Mouse (Mus musculus): Measurements from ENCODE around the gene Tmc7.

Gene Tmc7

DNA sequence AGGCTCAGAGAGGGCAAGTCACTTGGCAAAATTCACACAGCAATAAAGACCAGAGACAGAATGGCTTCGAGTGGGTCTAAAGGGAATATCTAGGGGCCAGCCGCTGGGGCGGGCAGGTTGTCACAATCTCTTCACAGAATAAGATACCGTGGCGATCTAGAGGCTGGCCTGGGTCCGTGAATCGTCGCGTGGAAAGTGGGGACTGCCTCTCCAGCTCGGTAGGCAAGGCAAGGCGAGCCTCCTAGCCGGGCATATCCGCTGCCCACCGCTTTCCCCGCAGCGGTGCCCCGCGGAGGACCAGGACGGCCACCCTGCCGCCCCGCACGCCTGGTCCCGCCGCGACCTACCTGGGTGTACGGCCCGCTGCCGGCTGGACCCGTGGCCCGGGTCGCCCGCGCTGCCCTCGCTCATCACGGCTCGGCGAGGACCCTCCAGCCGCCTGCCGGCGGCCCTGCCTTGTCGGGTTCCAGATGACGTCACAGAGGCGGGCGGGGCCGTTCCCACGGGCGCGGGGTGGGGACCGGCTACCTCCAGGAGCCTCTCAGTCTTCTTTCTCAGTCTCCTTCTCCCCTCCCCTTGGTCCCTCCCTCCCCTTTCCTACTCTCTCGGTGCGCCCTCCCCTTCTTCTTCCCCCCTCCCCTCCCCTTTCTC, at the start of gene Tmc7:
Gene Tmc7, minus strand, starts transcription at position 480 of the 651 bp plus-strand sequence.
- peak; percentile 79 for DNase-seq

DNA sequence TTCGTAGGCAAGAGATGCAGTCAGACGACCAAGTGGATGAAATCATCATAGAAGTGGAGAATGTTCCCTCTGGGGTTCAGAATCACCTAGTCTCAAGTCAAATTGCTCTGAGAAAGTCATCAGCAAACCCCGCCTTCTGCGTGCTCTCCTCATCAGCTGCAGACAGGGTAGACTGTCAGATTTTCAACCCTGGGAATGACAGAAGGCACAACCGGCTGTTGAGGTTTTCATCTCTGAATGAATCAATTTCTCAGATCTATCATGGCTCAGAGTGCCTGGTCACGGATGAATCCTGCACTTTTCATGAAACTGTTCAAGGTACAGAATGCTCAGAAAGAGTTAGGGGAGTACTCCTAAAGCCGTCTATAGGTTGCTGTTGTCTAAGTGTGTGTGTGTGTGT, 49.4 kb upstream of the Tmc7 start:
- DNase-seq: no peak

DNA sequence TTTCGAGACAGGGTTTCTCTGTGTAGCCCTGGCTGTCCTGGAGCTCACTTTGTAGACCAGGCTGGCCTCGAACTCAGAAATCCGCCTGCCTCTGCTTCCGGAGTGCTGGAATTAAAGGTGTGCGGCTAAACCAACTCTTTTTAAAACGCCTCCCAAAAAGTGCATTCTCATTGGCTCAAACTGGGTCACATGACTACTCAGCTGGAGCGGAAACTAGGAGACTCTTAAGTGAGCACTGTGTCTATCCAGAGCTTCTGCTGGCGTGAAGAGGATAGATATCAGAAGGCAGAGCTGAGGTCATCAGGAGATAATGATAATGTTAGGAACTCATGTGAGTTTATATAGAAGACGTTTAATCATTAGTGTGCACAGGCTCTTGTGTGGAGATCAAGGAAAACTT, 48.6 kb upstream of the Tmc7 start:
- DNase-seq: no peak

DNA sequence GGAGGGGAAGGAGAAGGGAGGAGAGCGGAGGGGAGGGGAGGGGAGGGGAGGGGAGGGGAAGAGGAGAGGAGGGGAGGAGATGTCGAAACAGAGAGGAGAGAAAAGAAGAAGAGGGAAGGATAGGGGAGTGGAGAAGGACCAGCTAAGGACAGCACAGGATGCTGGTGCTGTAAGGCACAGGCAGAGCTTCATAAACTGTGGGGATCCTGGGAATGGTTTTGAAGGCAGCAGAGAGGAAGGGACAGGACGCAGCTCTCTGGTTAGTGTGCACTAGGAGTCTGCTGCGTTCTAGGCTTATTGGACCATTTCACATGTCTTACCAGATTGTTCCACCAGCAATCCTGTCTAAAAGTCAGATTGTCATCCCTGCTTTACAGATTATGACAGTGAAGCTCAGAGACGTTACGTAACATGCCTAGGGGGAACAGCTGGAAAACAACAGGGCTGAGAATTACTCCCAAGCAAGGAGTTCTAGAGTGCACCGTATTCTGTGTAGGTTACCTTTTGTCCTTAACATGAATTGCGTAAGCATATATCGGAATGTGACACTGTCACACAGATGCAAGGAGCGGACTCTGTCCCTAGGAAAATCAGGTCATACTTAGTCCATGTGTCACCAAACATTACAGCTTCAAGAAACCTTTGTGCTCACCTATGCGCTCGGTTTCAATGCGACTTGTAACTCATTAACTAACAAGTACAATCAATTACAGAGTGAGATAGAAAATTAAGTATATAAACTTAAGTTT, 43.2 kb upstream of the Tmc7 start:
- no peak for DNase-seq

DNA sequence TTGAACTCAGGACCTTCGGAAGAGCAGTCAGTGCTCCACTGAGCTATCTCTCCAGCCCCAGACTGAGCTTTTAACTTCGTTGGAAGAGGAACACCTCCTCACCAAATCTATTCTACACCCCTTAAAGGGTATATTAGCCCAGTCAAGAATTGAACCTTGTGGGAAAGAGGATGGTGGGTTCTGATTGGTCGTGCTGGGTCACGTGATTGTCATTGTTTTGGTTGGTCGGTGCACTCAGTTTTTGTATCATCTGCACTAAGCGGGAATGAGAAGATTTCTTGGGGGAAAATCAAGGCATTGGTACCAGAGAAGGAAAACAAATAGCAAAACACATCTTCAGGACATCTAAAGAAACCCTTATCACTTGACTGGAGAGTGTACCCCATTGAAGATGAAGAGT, 36.6 kb upstream of the Tmc7 start:
- no peak for DNase-seq

DNA sequence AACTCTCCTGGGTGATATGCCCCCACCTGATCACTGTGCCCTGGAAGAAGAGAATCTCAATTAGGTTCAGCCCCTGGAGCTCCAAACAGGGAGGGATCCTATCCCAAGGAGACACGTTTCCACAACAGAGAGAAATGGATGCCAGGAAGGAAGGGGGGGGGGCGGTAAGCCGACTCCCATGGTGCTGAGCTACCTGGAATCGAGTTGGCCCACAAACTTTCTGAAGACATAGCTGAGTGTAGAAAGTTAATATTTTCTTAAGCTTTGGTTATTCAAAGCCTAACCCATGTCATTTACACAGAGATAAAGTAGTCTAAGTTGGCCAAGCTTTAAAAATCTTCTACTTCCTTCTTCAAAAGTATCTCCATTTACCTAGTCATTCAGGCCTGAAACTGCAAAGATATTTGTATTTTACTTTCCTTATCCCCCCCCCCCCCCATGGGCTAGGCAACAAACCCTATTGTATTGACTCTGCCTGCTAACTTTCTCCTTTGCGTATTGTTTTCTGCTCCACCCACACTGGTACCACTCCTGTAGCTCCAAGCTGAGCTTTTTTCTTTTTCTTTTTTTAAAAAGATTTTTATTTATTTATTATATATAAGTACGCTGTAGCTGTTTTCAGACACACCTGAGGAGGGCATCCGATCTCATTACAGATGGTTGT, 35.8 kb upstream of the Tmc7 start:
- DNase-seq: no peak

DNA sequence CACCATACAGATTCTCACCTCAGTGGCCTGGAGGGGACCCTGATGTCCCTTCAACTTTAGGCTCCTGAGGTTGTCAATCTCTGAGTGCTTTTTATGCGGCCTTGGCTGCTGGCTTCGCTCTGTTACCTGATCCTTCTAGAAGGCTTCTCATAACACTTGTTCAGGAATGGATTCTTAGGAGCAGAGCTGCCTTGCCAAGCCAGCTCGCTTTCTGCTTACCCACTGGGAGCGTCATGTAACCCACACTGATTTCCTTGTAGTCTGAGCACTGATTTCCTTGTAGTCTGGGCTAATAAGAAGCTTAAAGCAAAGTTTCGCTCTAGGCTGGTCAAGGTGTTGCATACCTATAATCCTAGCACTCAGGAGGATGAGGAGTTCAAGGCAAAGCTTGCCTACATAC, 33.6 kb upstream of the Tmc7 start:
- DNase-seq: no peak

DNA sequence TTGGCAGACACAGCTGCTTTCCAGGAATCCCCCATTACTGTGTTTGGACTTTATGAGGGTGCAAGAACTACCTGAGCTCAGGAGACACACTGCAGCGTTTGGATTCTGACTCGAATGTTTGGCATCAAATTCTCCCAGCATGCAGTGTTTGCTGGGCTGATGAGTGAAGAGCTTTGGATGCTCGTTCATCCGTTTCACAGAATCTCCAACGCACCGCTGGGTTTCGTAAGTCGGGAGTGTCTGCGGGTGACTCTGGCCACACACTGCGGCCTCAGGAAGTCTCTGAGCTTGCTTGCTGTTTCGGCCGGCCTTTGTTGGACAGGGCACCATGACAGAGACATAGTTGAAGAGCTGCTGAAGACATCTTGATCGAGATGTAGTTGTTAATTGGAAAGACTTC, 29.5 kb upstream of the Tmc7 start:
- DNase-seq: no peak

DNA sequence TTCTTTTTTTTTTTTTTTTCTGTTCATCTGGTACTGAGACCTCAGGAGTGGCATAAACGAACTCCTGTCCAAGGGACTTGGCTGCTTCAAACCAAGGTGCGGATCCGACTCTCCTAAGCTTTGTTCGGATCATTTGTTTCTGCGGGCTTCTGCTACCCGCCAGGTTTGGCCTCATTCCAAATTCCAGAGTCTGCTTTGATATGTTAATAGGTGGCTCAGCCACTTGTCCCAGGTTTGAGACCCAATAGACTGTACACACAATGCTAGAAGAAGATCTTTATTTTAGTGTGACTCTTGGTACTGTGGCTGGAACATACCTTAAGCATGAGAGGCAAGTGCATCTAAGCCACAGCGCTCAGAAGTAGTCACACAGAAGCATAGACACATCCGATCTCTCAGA, 27.4 kb upstream of the Tmc7 start:
- no peak for DNase-seq

DNA sequence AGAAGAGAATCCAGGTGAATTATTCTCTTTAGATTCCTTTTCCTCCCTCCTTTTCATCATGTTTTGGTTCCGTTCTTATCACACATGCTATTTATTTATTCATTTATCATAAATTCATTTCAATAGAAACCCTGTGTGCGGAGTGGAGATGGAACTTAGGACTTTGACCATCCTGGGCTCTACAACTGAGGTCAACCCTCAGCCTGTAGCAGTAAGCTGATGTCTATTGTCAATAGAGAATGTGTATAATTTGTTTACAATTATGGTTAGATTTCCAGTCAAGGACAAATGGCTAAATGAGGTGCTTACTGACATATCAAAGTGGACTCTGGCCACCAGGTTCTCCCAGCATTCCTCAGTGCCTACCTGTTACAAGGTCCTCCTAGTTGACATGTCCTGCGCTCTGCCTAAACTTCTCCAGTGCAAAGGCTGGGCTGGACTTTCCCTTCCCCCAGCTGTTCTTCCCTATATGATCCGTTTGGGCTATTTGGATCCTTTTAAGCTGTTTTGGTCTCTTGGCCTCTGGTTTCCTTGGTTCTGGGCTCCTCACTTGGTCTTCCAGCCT, 26.7 kb upstream of the Tmc7 start:
- no peak for DNase-seq

DNA sequence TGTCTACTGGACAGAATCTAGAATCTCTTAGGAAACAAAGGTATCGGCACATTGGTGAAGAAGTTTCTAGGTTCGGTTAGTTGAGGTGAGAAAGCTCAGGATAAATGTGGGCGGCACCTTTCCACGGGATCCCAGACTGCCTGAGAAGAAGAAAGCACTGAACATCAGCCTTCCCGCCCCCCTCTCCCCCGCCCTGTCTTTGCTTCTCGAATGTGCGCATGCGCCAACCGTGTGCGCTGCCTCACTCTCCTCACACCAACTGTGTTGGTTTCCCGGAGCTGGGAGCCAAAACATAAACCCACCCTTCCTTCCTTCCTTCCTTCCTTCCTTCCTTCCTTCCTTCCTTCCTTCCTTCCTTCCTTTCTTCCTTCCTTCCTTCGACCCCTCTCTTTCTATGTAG, 26.2 kb upstream of the Tmc7 start:
- no peak for DNase-seq

DNA sequence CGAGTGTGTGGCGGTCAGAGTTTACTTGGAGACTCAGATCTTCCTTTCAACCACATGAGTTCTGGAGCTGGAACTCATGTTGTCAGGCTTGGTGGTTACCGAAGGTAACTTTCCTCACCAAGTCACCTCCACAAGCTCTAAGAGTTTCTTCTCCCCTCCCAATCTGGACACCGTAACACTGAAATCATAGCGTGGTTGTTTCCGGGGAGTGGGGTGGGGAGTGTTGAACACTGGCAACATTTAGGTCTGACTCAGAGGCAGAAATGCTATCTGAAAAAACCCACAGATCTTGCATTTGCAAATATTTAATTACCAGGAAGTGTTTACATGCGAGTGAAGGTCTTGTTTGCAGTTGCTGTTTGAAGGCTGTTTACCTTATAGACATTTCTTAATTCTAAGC, 25.3 kb upstream of the Tmc7 start:
- no peak for DNase-seq

DNA sequence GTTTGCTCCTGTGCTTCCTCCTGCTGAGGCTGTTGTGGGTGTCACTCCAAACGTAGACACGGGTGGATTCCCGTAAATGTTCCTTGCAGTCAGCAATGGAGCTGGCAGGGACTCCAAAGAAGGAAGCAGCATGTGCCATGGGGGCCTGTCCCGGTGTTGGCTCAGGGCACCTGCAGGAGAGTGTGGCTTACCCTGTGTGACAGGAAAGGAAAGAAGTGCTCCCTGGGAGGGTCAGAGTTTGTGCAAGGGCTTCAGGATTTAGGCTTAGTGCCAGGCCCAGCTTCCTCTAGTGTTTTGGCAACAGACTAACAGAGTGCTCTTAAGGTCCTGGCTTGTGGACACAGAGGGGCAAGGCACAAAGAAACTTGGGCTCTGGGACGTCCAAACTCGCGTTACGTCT, 20.3 kb upstream of the Tmc7 start:
- DNase-seq: peak; percentile 69

DNA sequence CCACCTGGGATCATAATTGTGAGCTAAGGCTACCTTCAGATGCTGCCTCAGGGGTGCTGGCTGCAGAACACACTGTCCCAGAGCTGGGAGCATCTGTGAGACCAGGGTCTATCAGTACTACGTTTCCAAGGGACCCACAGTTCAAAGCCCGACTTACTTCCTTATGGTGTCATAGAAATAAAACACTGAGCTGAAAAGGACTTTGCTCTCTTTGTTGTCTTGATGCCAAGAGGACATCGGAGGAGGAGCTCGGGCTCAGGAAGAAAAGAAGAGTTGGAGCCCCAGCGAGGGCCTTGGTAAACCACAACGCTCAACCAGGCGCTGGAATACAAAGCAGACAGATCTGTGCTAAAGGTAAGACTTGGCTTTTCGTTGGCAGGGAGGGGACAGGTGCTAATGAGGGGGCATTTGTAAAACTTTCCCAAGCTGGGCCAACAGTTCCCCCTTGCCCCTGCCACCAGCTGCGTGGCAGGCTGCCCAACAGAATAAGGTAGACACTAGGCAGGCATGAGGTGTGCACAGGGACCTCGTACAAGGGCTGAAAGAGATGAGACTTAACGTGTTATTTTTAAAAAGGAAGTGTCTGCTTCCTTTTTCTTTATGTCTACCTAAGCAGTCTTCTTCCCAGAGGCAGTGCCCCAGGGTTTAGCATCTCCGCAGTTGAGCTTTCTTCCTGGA, 15.6 kb upstream of the Tmc7 start:
- DNase-seq: no peak

DNA sequence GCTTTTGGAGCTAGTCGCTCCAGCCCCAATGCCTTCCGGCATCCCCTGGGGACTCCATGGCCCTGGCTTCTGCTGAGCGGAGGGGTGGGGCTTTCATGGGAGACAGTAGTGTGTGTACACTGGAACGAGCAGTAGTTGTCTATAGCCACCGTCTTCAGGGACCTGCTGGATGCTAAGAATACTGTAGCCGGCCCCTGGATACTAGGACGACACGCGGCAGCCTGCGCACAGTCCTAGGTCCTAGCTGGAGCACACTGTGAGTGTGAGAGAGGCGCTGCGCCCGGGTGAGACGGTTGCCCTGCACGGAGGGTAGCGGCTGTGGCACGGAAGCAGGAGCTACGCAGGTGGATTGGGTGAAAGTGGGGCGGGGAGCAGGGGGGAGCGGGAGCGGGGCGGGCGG, 12.7 kb upstream of the Tmc7 start, which contains the start of gene Tmc5:
Gene Tmc5, plus strand, starts transcription at position 97 of the 400 bp plus-strand sequence.
- DNase-seq: no peak

DNA sequence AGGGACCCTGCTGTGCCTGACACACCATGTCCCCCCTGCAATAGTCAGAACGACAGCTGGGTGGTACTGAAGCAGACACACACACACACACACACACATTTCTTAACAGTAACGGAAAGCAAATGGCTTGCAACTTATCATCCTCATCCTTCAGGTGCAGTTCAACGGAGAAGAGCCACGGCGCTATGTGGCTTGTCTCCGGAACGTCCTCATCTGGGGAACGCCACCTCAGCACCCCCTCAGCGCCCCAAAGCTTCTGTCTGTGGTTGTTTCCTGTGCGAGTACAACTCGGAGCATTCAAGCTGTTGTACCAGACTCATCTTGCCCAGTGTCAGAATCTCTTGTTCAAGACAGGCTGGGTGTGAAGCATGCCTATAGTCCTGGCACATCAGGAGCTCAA, 11.7 kb upstream of the Tmc7 start:
- DNase-seq: no peak

DNA sequence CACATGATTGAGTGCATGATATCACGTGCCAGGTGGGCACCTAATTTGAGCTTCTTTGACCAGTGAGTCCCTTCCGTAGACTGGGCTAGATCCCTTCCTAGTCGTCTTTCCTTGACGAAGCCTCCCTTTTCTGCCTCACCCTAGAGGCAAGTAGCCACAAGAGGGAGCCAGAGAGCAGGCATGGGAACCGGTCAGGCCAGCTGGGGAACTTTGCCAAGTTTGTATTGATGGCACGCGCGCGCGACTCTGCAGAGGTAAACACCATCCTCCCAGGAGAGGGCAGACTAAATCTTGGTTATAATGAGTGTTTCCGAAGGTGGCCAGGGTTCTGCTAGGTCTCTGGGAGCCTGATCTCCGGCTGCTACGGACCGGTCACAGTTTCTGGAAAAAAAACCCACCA, 10.7 kb upstream of the Tmc7 start:
- DNase-seq: peak; percentile 97

DNA sequence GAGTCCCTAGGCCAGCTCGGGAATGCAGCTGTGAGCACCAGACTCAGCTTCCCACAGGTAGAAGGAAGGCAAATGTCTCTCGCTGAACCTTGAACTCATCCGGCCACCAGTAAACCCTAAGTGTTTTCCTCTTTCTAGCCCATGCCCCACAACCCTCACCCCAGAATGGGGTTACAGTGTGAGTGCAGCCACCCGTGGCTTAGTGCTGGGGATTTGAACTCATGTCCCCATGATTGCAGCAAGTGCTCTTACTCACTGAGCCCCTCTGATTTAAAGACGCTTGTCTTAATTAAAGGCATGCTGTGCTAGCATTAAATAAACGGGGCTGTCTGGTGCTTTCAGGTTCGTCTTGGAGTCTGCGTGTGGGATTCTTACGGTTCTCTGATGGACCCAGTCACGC, 10.1 kb upstream of the Tmc7 start:
- DNase-seq: no peak

DNA sequence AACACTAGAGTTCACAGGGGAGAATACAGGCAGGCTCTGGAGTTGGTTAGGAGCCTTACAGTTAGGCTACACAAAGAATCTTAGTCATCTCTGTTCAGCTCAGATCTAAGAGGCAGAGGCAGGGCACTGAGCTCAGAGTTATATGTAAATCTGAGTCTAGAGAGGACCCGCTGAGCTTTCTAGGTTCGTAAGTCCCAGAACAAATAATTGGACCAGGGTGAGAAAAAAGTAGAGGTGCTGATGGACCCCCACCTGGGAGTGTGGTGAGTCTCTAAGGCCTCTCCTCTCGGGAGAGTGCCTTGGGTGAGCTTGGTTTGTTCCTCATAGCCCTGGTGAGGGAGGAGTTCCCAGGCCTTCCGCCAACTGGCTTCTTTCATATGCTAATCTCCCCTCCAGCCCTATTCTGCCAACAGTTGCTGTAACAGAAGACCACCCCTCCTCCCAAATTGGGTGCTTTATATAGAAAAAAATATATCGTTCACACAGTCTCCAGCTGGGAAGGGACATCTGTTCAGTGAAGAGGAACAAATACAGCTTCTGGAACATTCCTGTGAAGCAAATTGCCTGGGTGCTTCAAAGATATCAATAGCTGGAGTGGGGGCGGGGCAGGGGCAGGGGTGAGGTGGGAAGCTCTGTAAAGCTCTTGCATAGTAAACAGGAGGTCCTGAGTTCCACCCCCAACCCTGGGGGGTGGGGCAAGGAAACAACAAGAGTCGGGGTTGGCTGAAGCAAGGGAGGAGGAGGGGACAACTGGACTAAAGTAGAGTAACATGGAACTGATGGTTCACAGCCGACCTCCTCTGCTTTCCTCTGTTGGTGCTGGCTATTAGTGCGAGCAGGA, 9.3 kb upstream of the Tmc7 start:
- DNase-seq: peak; percentile 59

DNA sequence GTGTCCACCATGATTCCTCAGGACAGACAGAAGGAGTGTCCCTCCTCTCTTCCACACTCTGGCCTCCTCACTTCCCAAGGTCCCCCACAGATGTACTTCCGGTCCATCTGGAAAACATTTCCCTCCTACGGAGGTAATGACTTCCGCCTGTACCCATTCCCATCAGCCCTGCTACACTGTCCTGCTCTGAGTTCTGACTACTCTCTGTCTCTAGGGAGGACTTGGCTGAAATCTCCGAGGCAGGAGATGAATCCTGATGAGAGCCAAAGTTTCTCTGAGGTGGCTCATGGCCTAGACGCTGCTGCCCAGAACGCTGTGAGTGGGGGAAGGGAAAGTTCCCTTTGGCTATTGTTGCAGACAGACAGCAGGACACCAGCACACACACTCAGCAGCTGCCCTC, 7.6 kb upstream of the Tmc7 start:
- DNase-seq: no peak

DNA sequence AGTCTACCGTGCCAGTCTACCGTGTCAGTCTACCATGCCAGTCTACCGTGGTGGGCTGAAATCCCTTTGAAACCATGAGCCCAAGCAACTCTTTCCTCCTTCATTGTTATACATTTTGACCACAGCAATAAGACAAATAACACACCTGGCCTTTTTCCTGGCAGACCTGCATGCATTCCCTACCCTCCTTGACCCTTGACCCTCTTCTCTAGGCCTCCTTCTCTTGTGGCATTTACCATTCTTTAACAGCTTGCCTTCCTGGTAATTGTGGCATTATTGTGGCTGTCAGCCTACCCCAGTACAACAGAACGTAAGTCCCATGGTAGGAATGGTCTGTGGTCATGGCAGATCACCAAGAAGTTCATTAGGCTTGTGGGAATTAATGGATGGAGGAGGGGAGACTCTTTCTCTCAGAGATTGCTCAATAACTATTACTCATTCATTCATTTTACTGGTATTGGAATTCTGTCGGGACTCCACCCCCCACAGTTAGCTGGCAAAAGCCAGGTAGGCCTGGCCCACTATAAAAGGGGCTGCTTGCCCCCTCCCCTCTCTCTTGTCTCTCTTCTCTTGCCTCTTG, 6.3 kb upstream of the Tmc7 start:
- DNase-seq: no peak

DNA sequence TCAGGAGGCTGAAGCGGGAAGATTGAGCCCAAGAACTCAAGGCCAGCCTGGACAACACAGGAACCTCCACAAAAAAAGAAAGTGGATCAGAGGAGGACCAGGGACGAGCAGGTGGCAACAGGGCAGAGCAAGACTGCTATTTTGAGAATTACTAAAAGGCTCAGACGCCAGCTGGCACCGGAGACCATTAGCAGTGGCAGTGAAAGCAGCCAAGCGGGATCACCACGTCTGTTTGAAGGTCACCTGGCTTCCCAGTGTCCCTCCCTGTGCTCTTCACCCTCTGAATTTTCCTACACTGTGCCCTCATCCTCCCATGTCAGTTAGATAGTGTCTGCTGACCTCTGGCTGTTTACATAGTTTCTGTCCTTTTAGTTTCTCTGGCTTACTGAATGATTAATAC, 1.3 kb upstream of the Tmc7 start:
- DNase-seq: no peak

Data from lung, postnatal 10 days (tissue).